8 mouse cellular contexts compared by ENCODE assay signal in genomic region chr17:3085152-3085551, GRCm38 (mm10). TPM values are rescaled to one million over a fixed set of nuclear protein-coding genes. Genes with fewer than 3 reads are reported as not detected.
A peak's percentile ranks its signal among the peaks of the same experiment; 100 is the strongest.
DNase-seq lines count a peak whose midpoint lies in the region; ATAC-seq and TF ChIP-seq lines count a peak whose summit lies in the region.

No protein-coding gene starts in this region.

- WGBS in neural tube, embryonic 14.5 days: 70% methylated on average over 3 of the region's 3 CpGs

- H3K9me3 ChIP-seq in neural tube, embryonic 14.5 days (ENCODE audit: control insufficient read depth, low read length): no peaks in the 10 kb centered on the region

- peaks cover 5% of the 10 kb centered on the region for H3K4me1 ChIP-seq in testis, adult 2 months (ENCODE audit: control insufficient read depth, insufficient read depth, low read length)
- H3K4me1 ChIP-seq in neural tube, embryonic 14.5 days (ENCODE audit: control insufficient read depth, insufficient read depth, low read length): no peaks in the 10 kb centered on the region

- peak overlapping the region; percentile 79 for H3K4me3 ChIP-seq in testis, adult 2 months (ENCODE audit: control insufficient read depth, low read depth, low read length)
- peak overlapping the region; percentile 41 for H3K4me3 ChIP-seq in neural tube, embryonic 14.5 days (ENCODE audit: low read depth, low read length)

- no peak overlapping the region for H3K9ac ChIP-seq in neural tube, embryonic 14.5 days (replicated peaks; ENCODE audit: low read depth, low read length)

- peak; percentile 67 for DNase-seq in cerebellum, adult 9-11 months
- DNase-seq in cerebellum, adult 11 months: no peak
- DNase-seq in testis, postnatal 10 days (ENCODE audit: low spot score): no peak
- DNase-seq in induced T-regulatory cell, adult 2 months (ENCODE audit: low read depth): peak; percentile 63
- DNase-seq in spleen, postnatal 14 days (ENCODE audit: low spot score in 2 of 2): no peak

- TF ChIP-seq POLR2A in testis, adult 2 months (IDR thresholded peaks at IDR 0.05; ENCODE audit: control insufficient read depth, low read depth, low read length): no peak

- no peak overlapping the region for H3K27ac ChIP-seq in testis, adult 2 months (ENCODE audit: control insufficient read depth, insufficient read depth, low read depth, low read length)
- H3K27ac ChIP-seq in neural tube, embryonic 14.5 days (ENCODE audit: low read depth, low read length): no peak overlapping the region; the same call in 1 of the 2 replicates

- ATAC-seq in neural tube, embryonic 14.5 days (ENCODE audit: low read depth): no peak
- no peak for ATAC-seq in inflammation-experienced regulatory T-cells, adult 6 months

- H3K4me2 ChIP-seq in neural tube, embryonic 14.5 days (ENCODE audit: low read depth, low read length): peak overlapping the region; percentile 51

- H3K36me3 ChIP-seq in testis, adult 2 months (ENCODE audit: control insufficient read depth, insufficient read depth, low read length): no peaks in the 10 kb centered on the region
- no peaks in the 10 kb centered on the region for H3K36me3 ChIP-seq in neural tube, embryonic 14.5 days (ENCODE audit: control insufficient read depth, insufficient read depth, low read length)

- no peak for TF ChIP-seq CTCF in testis, adult 2 months (IDR thresholded peaks at IDR 0.05; ENCODE audit: control insufficient read depth, insufficient read depth, insufficient replicate concordance, low read depth, low read length)

- no peaks in the 10 kb centered on the region for H3K27me3 ChIP-seq in testis, adult 2 months (ENCODE audit: control insufficient read depth, insufficient read depth, low read length)
- no peaks in the 10 kb centered on the region for H3K27me3 ChIP-seq in neural tube, embryonic 14.5 days (ENCODE audit: control insufficient read depth, insufficient read depth, low read length)

RNA-seq across cellular contexts. Expression of gene Scaf8, which starts 29.6 kb away (rescaled TPM):
- polyA plus RNA-seq in testis, adult 2 months (2012; rRNA removed): 12.9 and 15.6 TPM in 2 replicates
- polyA plus RNA-seq in neural tube, embryonic 14.5 days (2014; fragmentation: Nextera tagmentation; extraction: Ambion mirVana): 19.8 and 23.4 TPM in 2 replicates
- polyA plus RNA-seq in inflammation-experienced regulatory T-cells, adult 6 months (2017; shearing (Covaris generic)): 10 to 100 TPM; 23.2 to 30.0 (median 26.4) TPM

Comparison
In these comparisons a context has a peak if more than half of its experiments do, and no peak if none do; other contexts are left out.
1. DNase-seq: peak in cerebellum, adult 9-11 months (single experiment) and induced T-regulatory cell, adult 2 months (single experiment); none in cerebellum, adult 11 months (single experiment), testis, postnatal 10 days (single experiment) and spleen, postnatal 14 days (0 of 2).